In the genomic region with DNA sequence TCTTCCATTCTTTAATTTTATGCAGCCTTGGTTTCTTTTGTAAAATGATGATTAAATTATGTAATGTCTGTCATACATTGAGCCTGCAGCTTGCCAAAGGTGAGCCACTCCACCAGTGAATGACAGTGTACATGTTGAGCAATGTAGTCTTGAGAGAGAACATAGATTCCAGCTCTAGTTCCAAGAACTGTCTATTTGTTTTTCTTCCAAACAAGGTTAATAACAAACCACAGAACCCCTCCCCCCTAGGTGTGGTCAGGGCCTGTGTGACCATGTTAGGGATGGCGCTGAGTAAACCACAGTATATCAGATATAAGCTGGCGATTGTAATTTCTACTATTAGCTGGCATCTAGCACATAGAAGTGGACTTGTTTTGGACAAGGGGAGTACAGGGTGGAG, we compare ENCODE assay signal across 35 mouse cellular contexts. TPM values are rescaled to one million over a fixed set of nuclear protein-coding genes. Genes with fewer than 3 reads are reported as not detected.
A peak's percentile ranks its signal among the peaks of the same experiment; 100 is the strongest.
DNase-seq lines count a peak whose midpoint lies in the region; ATAC-seq lines count a peak whose summit lies in the region.
"Had no signal": no experiment of that assay in that cellular context is flagged by ENCODE, and none has a peak within 500 bp of the region (broad histone marks: within the 10 kb centered on the region; RNA-seq: fewer than 3 reads in every experiment).

No protein-coding gene starts in this region.

- H3K27ac ChIP-seq in liver, embryonic 13.5 days: no peak overlapping the region
- no peak overlapping the region for H3K27ac ChIP-seq in neural tube, embryonic 15.5 days (replicated peaks)
- H3K27ac ChIP-seq: embryonic facial prominence, embryonic 15.5 days; forebrain, embryonic 13.5 days; gastrocnemius, adult 2 months; heart, adult 2 months; hindbrain, embryonic 14.5 days; kidney, postnatal 0 days; lung, embryonic 15.5 days had no signal

- no peak overlapping the region for H3K4me3 ChIP-seq in liver, embryonic 13.5 days (replicated peaks)
- no peak overlapping the region for H3K4me3 ChIP-seq in neural tube, embryonic 15.5 days (replicated peaks)
- H3K4me3 ChIP-seq: embryonic facial prominence, embryonic 15.5 days; forebrain, embryonic 13.5 days; gastrocnemius, adult 2 months; heart, adult 2 months; heart, embryonic 12.5 days; lung, embryonic 15.5 days had no signal

- no peak overlapping the region for H3K9ac ChIP-seq in liver, embryonic 13.5 days
- H3K9ac ChIP-seq in neural tube, embryonic 15.5 days (replicated peaks): no peak overlapping the region
- H3K9ac ChIP-seq: embryonic facial prominence, embryonic 15.5 days; forebrain, embryonic 13.5 days; heart, embryonic 12.5 days; hindbrain, embryonic 14.5 days; lung, embryonic 15.5 days had no signal

- H3K9me3 ChIP-seq in liver, embryonic 13.5 days (replicated peaks): no peaks in the 10 kb centered on the region
- H3K9me3 ChIP-seq in neural tube, embryonic 15.5 days (replicated peaks): no peaks in the 10 kb centered on the region
- H3K9me3 ChIP-seq: embryonic facial prominence, embryonic 15.5 days; forebrain, embryonic 13.5 days; heart, embryonic 12.5 days; lung, embryonic 15.5 days had no signal

- peaks cover 42% of the 10 kb centered on the region for H3K4me1 ChIP-seq in liver, embryonic 13.5 days (replicated peaks)
- no peaks in the 10 kb centered on the region for H3K4me1 ChIP-seq in neural tube, embryonic 15.5 days
- H3K4me1 ChIP-seq: embryonic facial prominence, embryonic 15.5 days; forebrain, embryonic 13.5 days; heart, embryonic 12.5 days; lung, embryonic 15.5 days had no signal

- peaks cover 22% of the 10 kb centered on the region; the same call in 1 of the 2 replicates for H3K27me3 ChIP-seq in liver, embryonic 13.5 days
- H3K27me3 ChIP-seq in neural tube, embryonic 15.5 days (replicated peaks): no peaks in the 10 kb centered on the region
- H3K27me3 ChIP-seq: embryonic facial prominence, embryonic 15.5 days; forebrain, embryonic 13.5 days; heart, embryonic 12.5 days; lung, embryonic 15.5 days had no signal

- ATAC-seq in granulocyte monocyte progenitor cell, adult 5-6 weeks (replicated peaks; ENCODE audit: poor library complexity, severe bottlenecking): peak; percentile 41
- peak; percentile 68 for ATAC-seq in liver, embryonic 13.5 days (ENCODE audit: low read depth)
- ATAC-seq in megakaryocyte progenitor cell, adult 5-6 weeks (replicated peaks; ENCODE audit: poor library complexity): peak; percentile 13
- no peak for ATAC-seq in neural tube, embryonic 15.5 days (ENCODE audit: low FRiP score)
- ATAC-seq: forebrain, embryonic 13.5 days; midbrain, embryonic 16.5 days had no signal

- H3K4me2 ChIP-seq in liver, embryonic 13.5 days: no peak overlapping the region
- H3K4me2 ChIP-seq in neural tube, embryonic 15.5 days: no peak overlapping the region
- H3K4me2 ChIP-seq: embryonic facial prominence, embryonic 15.5 days; forebrain, embryonic 13.5 days; heart, embryonic 12.5 days; hindbrain, embryonic 14.5 days; lung, embryonic 15.5 days; midbrain, embryonic 11.5 days had no signal

- peak; percentile 17 for DNase-seq in 416B (ENCODE audit: low read depth)
- no peak for DNase-seq in liver, embryonic 13.5 days
- DNase-seq in adrenal gland, adult 2 months: no peak
- DNase-seq in right cerebral cortex, postnatal 14 days: no peak
- DNase-seq in frontal cortex, postnatal 10 days (ENCODE audit: low spot score in 2 of 2): no peak
- DNase-seq: adrenal gland, postnatal 14 days; B cell, adult 2 months; cerebellum, adult 11 months; cerebellum, adult 9-10 months; gastrocnemius, adult 2 months; gastrocnemius, postnatal 36 days; heart, adult 2 months; kidney, adult 2 months; layer of hippocampus, postnatal 36 days; left cerebral cortex, postnatal 4 days; right cerebral cortex, adult 18-20 months; right cerebral cortex, postnatal 4 days had no signal

- H3K36me3 ChIP-seq in liver, embryonic 13.5 days: no peaks in the 10 kb centered on the region
- H3K36me3 ChIP-seq in neural tube, embryonic 15.5 days: no peaks in the 10 kb centered on the region
- H3K36me3 ChIP-seq: embryonic facial prominence, embryonic 15.5 days; heart, embryonic 12.5 days; lung, embryonic 15.5 days had no signal

- WGBS in liver, embryonic 13.5 days (ENCODE audit: insufficient replicate concordance): 16% methylated on average over 2 of the region's 2 CpGs
- WGBS in neural tube, embryonic 15.5 days: 91% methylated on average over 2 of the region's 2 CpGs

RNA-seq across cellular contexts. Expression of a gene that starts 8.4 kb away (rescaled TPM):
- 7.6 and 17.0 TPM in 2 replicates for total RNA-seq in granulocyte monocyte progenitor cell, adult 5-6 weeks (2014; fragmentation: Nextera tagmentation)
- 10.5 and 16.0 TPM in 2 replicates for total RNA-seq in granulocyte monocyte progenitor cell, adult 5-6 weeks (2017)
- 6.3 and 6.5 TPM in 2 replicates for polyA plus RNA-seq in liver, embryonic 13.5 days (2015; fragmentation: Nextera tagmentation; extraction: Ambion mirVana)
- total RNA-seq in megakaryocyte progenitor cell, adult 5-6 weeks (2015): 8.4 and 12.8 TPM in 2 replicates
- 15.9 and 16.4 TPM in 2 replicates for total RNA-seq in megakaryocyte progenitor cell, adult 5-6 weeks (2017)
- not detected for total RNA-seq in adrenal gland, adult 2 months (2021)
- not detected in 2 replicates for polyA plus RNA-seq in adrenal gland, adult 2 months (2012; rRNA removed)
- not detected in 2 replicates for polyA plus RNA-seq in neural tube, embryonic 15.5 days (2015; fragmentation: Nextera tagmentation; extraction: Ambion mirVana)
- total RNA-seq: adrenal gland, postnatal 14 days; gastrocnemius, adult 2 months; gastrocnemius, postnatal 36 days; heart, adult 2 months; layer of hippocampus, postnatal 36 days; left cerebral cortex, postnatal 4 days had no signal
- polyA plus RNA-seq: embryonic facial prominence, embryonic 15.5 days; forebrain, embryonic 13.5 days; frontal cortex, adult 2 months; heart, adult 2 months; heart, postnatal 0 days; hindbrain, embryonic 14.5 days; kidney, postnatal 0 days; large intestine, adult 2 months; limb, embryonic 14.5 days; lung, embryonic 15.5 days; midbrain, embryonic 11.5 days; midbrain, embryonic 16.5 days; neural tube, embryonic 11.5 days; testis, adult 2 months had no signal

RNA-seq across cellular contexts. Expression of a gene that starts 16.1 kb away (rescaled TPM):
- not detected in 2 replicates for total RNA-seq in granulocyte monocyte progenitor cell, adult 5-6 weeks (2014; fragmentation: Nextera tagmentation)
- 73.5 and 97.1 TPM in 2 replicates for total RNA-seq in granulocyte monocyte progenitor cell, adult 5-6 weeks (2017)
- polyA plus RNA-seq in liver, embryonic 13.5 days (2015; fragmentation: Nextera tagmentation; extraction: Ambion mirVana): 59.8 and 60.0 TPM in 2 replicates
- 43.2 and 74.2 TPM in 2 replicates for total RNA-seq in megakaryocyte progenitor cell, adult 5-6 weeks (2015)
- 135 and 270 TPM in 2 replicates for total RNA-seq in megakaryocyte progenitor cell, adult 5-6 weeks (2017)
- total RNA-seq in adrenal gland, adult 2 months (2021): not detected
- not detected in 2 replicates for polyA plus RNA-seq in adrenal gland, adult 2 months (2012; rRNA removed)
- polyA plus RNA-seq in neural tube, embryonic 15.5 days (2015; fragmentation: Nextera tagmentation; extraction: Ambion mirVana): 0.22 and 0.69 TPM in 2 replicates
- total RNA-seq: gastrocnemius, adult 2 months; gastrocnemius, postnatal 36 days; heart, adult 2 months; layer of hippocampus, postnatal 36 days; left cerebral cortex, postnatal 4 days had no signal
- polyA plus RNA-seq: embryonic facial prominence, embryonic 15.5 days; forebrain, embryonic 13.5 days; frontal cortex, adult 2 months; heart, postnatal 0 days; hindbrain, embryonic 14.5 days; kidney, postnatal 0 days; midbrain, embryonic 16.5 days; neural tube, embryonic 11.5 days; testis, adult 2 months had no signal

RNA-seq across cellular contexts. Expression of a gene that starts 40.7 kb away (rescaled TPM):
- 229 and 255 TPM in 2 replicates for total RNA-seq in granulocyte monocyte progenitor cell, adult 5-6 weeks (2014; fragmentation: Nextera tagmentation)
- total RNA-seq in granulocyte monocyte progenitor cell, adult 5-6 weeks (2017): 454 and 456 TPM in 2 replicates
- polyA plus RNA-seq in liver, embryonic 13.5 days (2015; fragmentation: Nextera tagmentation; extraction: Ambion mirVana): 199 and 216 TPM in 2 replicates
- 145 and 175 TPM in 2 replicates for total RNA-seq in megakaryocyte progenitor cell, adult 5-6 weeks (2015)
- 390 and 507 TPM in 2 replicates for total RNA-seq in megakaryocyte progenitor cell, adult 5-6 weeks (2017)
- total RNA-seq in adrenal gland, adult 2 months (2021): 100 to 1,000 TPM; 105 to 125 TPM
- 78.7 and 92.2 TPM in 2 replicates for polyA plus RNA-seq in adrenal gland, adult 2 months (2012; rRNA removed)
- 146 and 191 TPM in 2 replicates for polyA plus RNA-seq in neural tube, embryonic 15.5 days (2015; fragmentation: Nextera tagmentation; extraction: Ambion mirVana)

RNA-seq across cellular contexts. Expression of a gene that starts 40.9 kb away (rescaled TPM):
- 0.68 and 0.92 TPM in 2 replicates for total RNA-seq in granulocyte monocyte progenitor cell, adult 5-6 weeks (2014; fragmentation: Nextera tagmentation)
- total RNA-seq in granulocyte monocyte progenitor cell, adult 5-6 weeks (2017): 0.10 and 0.52 TPM in 2 replicates
- 0.23 and 0.27 TPM in 2 replicates for polyA plus RNA-seq in liver, embryonic 13.5 days (2015; fragmentation: Nextera tagmentation; extraction: Ambion mirVana)
- 1.5 and 2.5 TPM in 2 replicates for total RNA-seq in megakaryocyte progenitor cell, adult 5-6 weeks (2015)
- 0.46 TPM in 1 of 2 replicates, not detected in the other for total RNA-seq in megakaryocyte progenitor cell, adult 5-6 weeks (2017)
- 1 to 10 TPM; 1.1 to 1.4 TPM for total RNA-seq in adrenal gland, adult 2 months (2021)
- 0.54 and 0.83 TPM in 2 replicates for polyA plus RNA-seq in adrenal gland, adult 2 months (2012; rRNA removed)
- 19.5 and 21.6 TPM in 2 replicates for polyA plus RNA-seq in neural tube, embryonic 15.5 days (2015; fragmentation: Nextera tagmentation; extraction: Ambion mirVana)
- total RNA-seq: hematopoietic stem cell, adult 5-6 weeks had no signal

RNA-seq across cellular contexts. Expression of a gene that starts 51.4 kb away (rescaled TPM):
- total RNA-seq in granulocyte monocyte progenitor cell, adult 5-6 weeks (2014; fragmentation: Nextera tagmentation): 0.47 and 1.4 TPM in 2 replicates
- 2.2 and 4.9 TPM in 2 replicates for total RNA-seq in granulocyte monocyte progenitor cell, adult 5-6 weeks (2017)
- 3.4 and 4.9 TPM in 2 replicates for polyA plus RNA-seq in liver, embryonic 13.5 days (2015; fragmentation: Nextera tagmentation; extraction: Ambion mirVana)
- 0.59 and 0.85 TPM in 2 replicates for total RNA-seq in megakaryocyte progenitor cell, adult 5-6 weeks (2015)
- 1.6 and 4.7 TPM in 2 replicates for total RNA-seq in megakaryocyte progenitor cell, adult 5-6 weeks (2017)
- total RNA-seq in adrenal gland, adult 2 months (2021): 100 to 1,000 TPM in 1 of 2 experiments, 10 to 100 TPM in 1; 87.8 to 114 TPM
- 66.5 and 78.9 TPM in 2 replicates for polyA plus RNA-seq in adrenal gland, adult 2 months (2012; rRNA removed)
- 19.7 and 24.3 TPM in 2 replicates for polyA plus RNA-seq in neural tube, embryonic 15.5 days (2015; fragmentation: Nextera tagmentation; extraction: Ambion mirVana)

Comparison
In these comparisons a context has a peak if more than half of its experiments do, and no peak if none do; other contexts are left out.
1. RNA of a gene that starts 8.4 kb away (total RNA-seq): 7.6 to 17.0 TPM in granulocyte monocyte progenitor cell, adult 5-6 weeks and 8.4 to 16.4 TPM in megakaryocyte progenitor cell, adult 5-6 weeks; not detected in adrenal gland, adult 2 months; every median in the first group is over 4 times any median in the second.